In genomic region chr11:11455037-11455436, GRCm38 (mm10) we compare ENCODE assay signal across 9 mouse cellular contexts. TPM values are rescaled to one million over a fixed set of nuclear protein-coding genes. Genes with fewer than 3 reads are reported as not detected.
A peak's percentile ranks its signal among the peaks of the same experiment; 100 is the strongest.
DNase-seq lines count a peak whose midpoint lies in the region; ATAC-seq and TF ChIP-seq lines count a peak whose summit lies in the region.
"Had no signal": no experiment of that assay in that cellular context is flagged by ENCODE, and none has a peak within 500 bp of the region (broad histone marks: within the 10 kb centered on the region; RNA-seq: fewer than 3 reads in every experiment).

No protein-coding gene starts in this region.

- no peaks in the 10 kb centered on the region for H3K27me3 ChIP-seq in midbrain, postnatal 0 days (ENCODE audit: insufficient read depth, low read length)
- H3K27me3 ChIP-seq in midbrain, embryonic 16.5 days (ENCODE audit: control insufficient read depth, insufficient read depth, low read depth, low read length), result no peaks in the 10 kb centered on the region
- H3K27me3 ChIP-seq in forebrain, embryonic 13.5 days, result no peaks in the 10 kb centered on the region
- H3K27me3 ChIP-seq: heart, embryonic 15.5 days had no signal

- no peak overlapping the region for H3K9ac ChIP-seq in midbrain, postnatal 0 days (replicated peaks; ENCODE audit: low read length, poor library complexity, severe bottlenecking)
- H3K9ac ChIP-seq in midbrain, embryonic 16.5 days (ENCODE audit: low read depth, low read length), result no peak overlapping the region
- no peak overlapping the region for H3K9ac ChIP-seq in forebrain, embryonic 13.5 days
- H3K9ac ChIP-seq: heart, embryonic 15.5 days had no signal

- H3K27ac ChIP-seq in midbrain, postnatal 0 days (ENCODE audit: low read depth, low read length), result no peak overlapping the region
- no peak overlapping the region for H3K27ac ChIP-seq in midbrain, embryonic 16.5 days (ENCODE audit: low read length)
- no peak overlapping the region for H3K27ac ChIP-seq in forebrain, embryonic 13.5 days
- H3K27ac ChIP-seq: heart, embryonic 15.5 days had no signal

- H3K36me3 ChIP-seq in midbrain, postnatal 0 days (ENCODE audit: insufficient read depth, low read length), result no peaks in the 10 kb centered on the region
- H3K36me3 ChIP-seq in midbrain, embryonic 16.5 days (ENCODE audit: control insufficient read depth, insufficient read depth, low read length), result no peaks in the 10 kb centered on the region
- H3K36me3 ChIP-seq in forebrain, embryonic 13.5 days (ENCODE audit: poor library complexity, severe bottlenecking), result no peaks in the 10 kb centered on the region
- H3K36me3 ChIP-seq: heart, embryonic 15.5 days had no signal

- peak; percentile 63 for TF ChIP-seq CTCF in midbrain, postnatal 0 days (IDR thresholded peaks at IDR 0.05)

- no peak overlapping the region for H3K4me3 ChIP-seq in midbrain, postnatal 0 days (ENCODE audit: low read depth, low read length)
- no peak overlapping the region for H3K4me3 ChIP-seq in midbrain, embryonic 16.5 days (ENCODE audit: low read depth, low read length)
- no peak overlapping the region for H3K4me3 ChIP-seq in forebrain, embryonic 13.5 days
- H3K4me3 ChIP-seq: heart, embryonic 15.5 days had no signal

- WGBS in midbrain, postnatal 0 days, result 36% methylated on average over 2 of the region's 2 CpGs
- 41% methylated on average over 2 of the region's 2 CpGs for WGBS in midbrain, embryonic 16.5 days
- 35% methylated on average over 2 of the region's 2 CpGs for WGBS in forebrain, embryonic 13.5 days

- intact Hi-C loops in heart, postnatal 36 days (cut with DNase I), result no loop called here

- H3K4me1 ChIP-seq in midbrain, postnatal 0 days (ENCODE audit: insufficient read depth, low read length), result no peaks in the 10 kb centered on the region
- no peaks in the 10 kb centered on the region for H3K4me1 ChIP-seq in midbrain, embryonic 16.5 days (ENCODE audit: control insufficient read depth, insufficient read depth, low read length)
- H3K4me1 ChIP-seq in forebrain, embryonic 13.5 days, result no peaks in the 10 kb centered on the region
- H3K4me1 ChIP-seq: heart, embryonic 15.5 days had no signal

- no peak overlapping the region for H3K4me2 ChIP-seq in midbrain, postnatal 0 days (ENCODE audit: low read depth, low read length, poor library complexity, severe bottlenecking)
- H3K4me2 ChIP-seq in midbrain, embryonic 16.5 days (ENCODE audit: low read length), result no peak overlapping the region
- H3K4me2 ChIP-seq in forebrain, embryonic 13.5 days, result no peak overlapping the region
- H3K4me2 ChIP-seq: heart, embryonic 15.5 days had no signal

- no peak for DNase-seq in frontal cortex, postnatal 25 days (ENCODE audit: low spot score in 2 of 2)
- DNase-seq in midbrain, postnatal 0 days (ENCODE audit: low spot score), result peak; percentile 15
- DNase-seq in retina, embryonic 14.5 days (ENCODE audit: low spot score), result peak; percentile 72
- no peak for DNase-seq in heart, postnatal 36 days
- no peak for DNase-seq in layer of hippocampus, adult 11-12 months (ENCODE audit: low spot score)

- H3K9me3 ChIP-seq in midbrain, postnatal 0 days (ENCODE audit: low read length), result no peaks in the 10 kb centered on the region
- no peaks in the 10 kb centered on the region for H3K9me3 ChIP-seq in midbrain, embryonic 16.5 days (replicated peaks; ENCODE audit: control insufficient read depth, low read length, poor library complexity, severe bottlenecking)
- no peaks in the 10 kb centered on the region for H3K9me3 ChIP-seq in forebrain, embryonic 13.5 days (replicated peaks)
- H3K9me3 ChIP-seq: heart, embryonic 15.5 days had no signal

- ATAC-seq in frontal cortex, adult (ENCODE audit: low TSS enrichment), result peak; percentile 83
- no peak for ATAC-seq in midbrain, postnatal 0 days (ENCODE audit: low FRiP score)
- ATAC-seq in midbrain, embryonic 16.5 days, result no peak
- peak; percentile 19; the same call in 1 of the 2 replicates for ATAC-seq in forebrain, embryonic 13.5 days

RNA-seq across cellular contexts. Expression of gene Spata48, which starts 6.9 kb away (rescaled TPM):
- total RNA-seq in midbrain, postnatal 0 days (2014; rRNA removed), result 0.90 and 22.6 TPM in 2 replicates
- 0.51 and 1.8 TPM in 2 replicates for polyA plus RNA-seq in midbrain, postnatal 0 days (2015; fragmentation: Nextera tagmentation; extraction: Ambion mirVana)
- 0.30 TPM in 1 of 2 replicates, not detected in the other for polyA plus RNA-seq in midbrain, embryonic 16.5 days (2015; fragmentation: Nextera tagmentation; extraction: Ambion mirVana)
- polyA plus RNA-seq in forebrain, embryonic 13.5 days (2015; fragmentation: Nextera tagmentation; extraction: Ambion mirVana), result 1.2 and 1.4 TPM in 2 replicates
- total RNA-seq in heart, postnatal 36 days (2021), result under 1 TPM; 0.35 to 0.56 TPM

RNA-seq across cellular contexts. Expression of gene Zpbp, which starts 7.2 kb away (rescaled TPM):
- 3.7 and 3.8 TPM in 2 replicates for total RNA-seq in midbrain, postnatal 0 days (2014; rRNA removed)
- polyA plus RNA-seq in midbrain, postnatal 0 days (2015; fragmentation: Nextera tagmentation; extraction: Ambion mirVana), result 2.2 and 2.5 TPM in 2 replicates
- polyA plus RNA-seq in midbrain, embryonic 16.5 days (2015; fragmentation: Nextera tagmentation; extraction: Ambion mirVana), result 1.5 and 1.7 TPM in 2 replicates
- 0.35 and 0.57 TPM in 2 replicates for polyA plus RNA-seq in forebrain, embryonic 13.5 days (2015; fragmentation: Nextera tagmentation; extraction: Ambion mirVana)
- total RNA-seq in heart, postnatal 36 days (2021), result under 1 TPM; 0.30 to 0.44 TPM

Comparison
In these comparisons a context has a peak if more than half of its experiments do, and no peak if none do; other contexts are left out.
1. ATAC-seq: peak in frontal cortex, adult (single experiment) and forebrain, embryonic 13.5 days (single experiment); none in midbrain, postnatal 0 days (single experiment) and midbrain, embryonic 16.5 days (single experiment).
2. DNase-seq: peak in midbrain, postnatal 0 days (single experiment) and retina, embryonic 14.5 days (single experiment); none in frontal cortex, postnatal 25 days (0 of 2), heart, postnatal 36 days (0 of 2) and layer of hippocampus, adult 11-12 months (single experiment).